Mouse (Mus musculus) ES-E14 (cell line): ENCODE results near the gene Tm9sf4.

Experiments
- HCFC1 ChIP-seq: IDR thresholded peaks from 2 replicates; pipeline ENCODE4 v1.6.1; 2012; ENCODE audit warnings: low read length, inconsistent platforms, borderline replicate concordance; ENCODE audit not compliant: insufficient read depth
- MAFK ChIP-seq: IDR thresholded peaks from 2 replicates; pipeline ENCODE4 v1.6.1; 2014; ENCODE audit warnings: mild to moderate bottlenecking, low read depth, low read length, inconsistent platforms; ENCODE audit not compliant: insufficient read depth
- ZC3H11A ChIP-seq: IDR thresholded peaks from 2 replicates; pipeline ENCODE4 v1.6.1; 2012; ENCODE audit warnings: low read depth, mild to moderate bottlenecking, inconsistent platforms, low read length, borderline replicate concordance
- ZNF384 ChIP-seq: IDR thresholded peaks from 2 replicates; pipeline ENCODE4 v1.6.1; 2012; ENCODE audit warnings: low read depth, low read length, inconsistent platforms

DNA sequence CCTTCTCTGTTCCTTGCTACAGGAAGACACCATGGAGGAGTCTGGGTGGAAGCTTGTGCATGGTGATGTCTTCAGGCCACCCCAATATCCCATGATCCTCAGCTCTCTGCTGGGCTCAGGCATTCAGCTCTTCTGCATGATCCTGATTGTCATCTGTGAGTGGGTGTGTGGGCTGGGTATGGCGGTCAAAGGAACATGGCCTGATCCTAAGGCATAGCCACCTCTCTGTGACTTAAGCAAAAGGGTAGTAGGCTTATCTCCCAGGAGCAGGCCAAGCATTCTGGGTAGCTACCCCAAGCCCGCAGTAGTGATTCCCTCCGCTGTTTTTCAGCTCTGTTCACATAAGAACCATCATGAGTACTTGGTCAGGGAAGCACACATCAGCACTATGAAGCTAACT is 33.2 kb downstream of the Tm9sf4 start:
- TF ChIP-seq HCFC1 (no peak), ZNF384 (no peak), ZC3H11A (no peak), MAFK (no peak)
